ENCODE assay signal across 8 mouse cellular contexts in genomic region chr2:148406971-148407869, GRCm38 (mm10). TPM values are rescaled to one million over a fixed set of nuclear protein-coding genes. Genes with fewer than 3 reads are reported as not detected.
A peak's percentile ranks its signal among the peaks of the same experiment; 100 is the strongest.
DNase-seq lines count a peak whose midpoint lies in the region; ATAC-seq lines count a peak whose summit lies in the region.

No protein-coding gene starts in this region.

- ATAC-seq in forebrain, embryonic 16.5 days: peak; percentile 39
- peak; percentile 59 for ATAC-seq in hindbrain, embryonic 15.5 days (ENCODE audit: low FRiP score, low read depth)
- ATAC-seq in liver, embryonic 15.5 days (ENCODE audit: insufficient read depth): peak; percentile 19; the same call in 1 of the 2 replicates
- peak; percentile 46 for ATAC-seq in neural tube, embryonic 11.5 days (ENCODE audit: insufficient read depth, low FRiP score, low TSS enrichment)

- peaks cover 30% of the 10 kb centered on the region for H3K27me3 ChIP-seq in forebrain, embryonic 16.5 days (replicated peaks; ENCODE audit: control insufficient read depth, insufficient read depth, low read length)
- peaks cover 58% of the 10 kb centered on the region for H3K27me3 ChIP-seq in hindbrain, embryonic 15.5 days
- H3K27me3 ChIP-seq in liver, embryonic 15.5 days: peaks cover 36% of the 10 kb centered on the region
- peaks cover 34% of the 10 kb centered on the region for H3K27me3 ChIP-seq in neural tube, embryonic 11.5 days (ENCODE audit: control insufficient read depth, insufficient read depth, low read length)

- H3K4me3 ChIP-seq in forebrain, embryonic 16.5 days (replicated peaks; ENCODE audit: low read length): peak overlapping the region; percentile 38
- H3K4me3 ChIP-seq in hindbrain, embryonic 15.5 days: peak overlapping the region; percentile 41
- peak overlapping the region; percentile 43 for H3K4me3 ChIP-seq in liver, embryonic 15.5 days (replicated peaks)
- peak overlapping the region; percentile 33 for H3K4me3 ChIP-seq in neural tube, embryonic 11.5 days (ENCODE audit: low read depth, low read length)

- DNase-seq in 3134 (ENCODE audit: extremely low read depth, insufficient read length, low spot score): peak; percentile 79
- peak; percentile 33 to 47 for DNase-seq in adrenal gland, adult 18-20 months (ENCODE audit: low spot score in 2 of 2)
- DNase-seq in neural tube, embryonic 11.5 days (ENCODE audit: low spot score): peak; percentile 40
- no peak for DNase-seq in cerebellum, adult 11 months
- no peak for DNase-seq in frontal cortex, postnatal 36 days (ENCODE audit: low spot score in 2 of 2)

- 4% methylated on average over 55 of the region's 55 CpGs for WGBS in forebrain, embryonic 16.5 days
- WGBS in hindbrain, embryonic 15.5 days: 5% methylated on average over 55 of the region's 55 CpGs
- 3% methylated on average over 55 of the region's 55 CpGs for WGBS in liver, embryonic 15.5 days (ENCODE audit: insufficient replicate concordance)
- WGBS in neural tube, embryonic 11.5 days: 5% methylated on average over 55 of the region's 55 CpGs

- H3K4me2 ChIP-seq in forebrain, embryonic 16.5 days (ENCODE audit: low read length): peak overlapping the region; percentile 49
- peak overlapping the region; percentile 60 for H3K4me2 ChIP-seq in hindbrain, embryonic 15.5 days
- peak overlapping the region; percentile 61 for H3K4me2 ChIP-seq in liver, embryonic 15.5 days
- peak overlapping the region; percentile 61 for H3K4me2 ChIP-seq in neural tube, embryonic 11.5 days (ENCODE audit: low read depth)

- H3K4me1 ChIP-seq in forebrain, embryonic 16.5 days (replicated peaks; ENCODE audit: control insufficient read depth, insufficient read depth, low read length): peaks cover 23% of the 10 kb centered on the region
- peaks cover 29% of the 10 kb centered on the region for H3K4me1 ChIP-seq in hindbrain, embryonic 15.5 days (replicated peaks)
- H3K4me1 ChIP-seq in liver, embryonic 15.5 days (replicated peaks): peaks cover 24% of the 10 kb centered on the region
- peaks cover 17% of the 10 kb centered on the region for H3K4me1 ChIP-seq in neural tube, embryonic 11.5 days (ENCODE audit: control insufficient read depth, insufficient read depth, low read length)

- H3K27ac ChIP-seq in forebrain, embryonic 16.5 days (ENCODE audit: low read length): no peak overlapping the region
- no peak overlapping the region for H3K27ac ChIP-seq in hindbrain, embryonic 15.5 days (replicated peaks)
- 0 out of 2 replicates have a peak overlapping the region, but pooled peaks have one; percentile 24 for H3K27ac ChIP-seq in liver, embryonic 15.5 days (replicated peaks)
- no peak overlapping the region for H3K27ac ChIP-seq in neural tube, embryonic 11.5 days (ENCODE audit: low read depth, low read length)

- H3K9ac ChIP-seq in forebrain, embryonic 16.5 days (replicated peaks; ENCODE audit: low read depth, low read length): peak overlapping the region; percentile 30
- 0 out of 2 replicates have a peak overlapping the region, but pooled peaks have one; percentile 36 for H3K9ac ChIP-seq in hindbrain, embryonic 15.5 days
- peak overlapping the region; percentile 21; the same call in 1 of the 2 replicates for H3K9ac ChIP-seq in liver, embryonic 15.5 days
- H3K9ac ChIP-seq in neural tube, embryonic 11.5 days (ENCODE audit: low read length): peak overlapping the region; percentile 35; the same call in 1 of the 2 replicates

- no peaks in the 10 kb centered on the region for H3K9me3 ChIP-seq in forebrain, embryonic 16.5 days (ENCODE audit: control insufficient read depth, low read length)
- H3K9me3 ChIP-seq in hindbrain, embryonic 15.5 days: no peaks in the 10 kb centered on the region
- no peaks in the 10 kb centered on the region for H3K9me3 ChIP-seq in liver, embryonic 15.5 days (replicated peaks)
- no peaks in the 10 kb centered on the region for H3K9me3 ChIP-seq in neural tube, embryonic 11.5 days (ENCODE audit: control insufficient read depth, low read length)

- no peaks in the 10 kb centered on the region for H3K36me3 ChIP-seq in forebrain, embryonic 16.5 days (ENCODE audit: control insufficient read depth, insufficient read depth)
- H3K36me3 ChIP-seq in hindbrain, embryonic 15.5 days: no peaks in the 10 kb centered on the region
- H3K36me3 ChIP-seq in liver, embryonic 15.5 days (replicated peaks): no peaks in the 10 kb centered on the region
- no peaks in the 10 kb centered on the region for H3K36me3 ChIP-seq in neural tube, embryonic 11.5 days (ENCODE audit: control insufficient read depth, insufficient read depth, low read length)

RNA-seq across cellular contexts. Expression of gene Thbd, which starts 0.8 kb away (rescaled TPM):
- total RNA-seq in adrenal gland, adult 18-20 months (2021): 10 to 100 TPM; 31.2 to 46.2 TPM
- polyA plus RNA-seq in forebrain, embryonic 16.5 days (2015; fragmentation: Nextera tagmentation; extraction: Ambion mirVana): 7.3 and 10.4 TPM in 2 replicates
- polyA plus RNA-seq in hindbrain, embryonic 15.5 days (2015; fragmentation: Nextera tagmentation; extraction: Ambion mirVana): 9.0 and 14.4 TPM in 2 replicates
- polyA plus RNA-seq in liver, embryonic 15.5 days (2015; fragmentation: Nextera tagmentation; extraction: Ambion mirVana): 1.3 and 1.7 TPM in 2 replicates
- polyA plus RNA-seq in neural tube, embryonic 11.5 days (2014; fragmentation: Nextera tagmentation; extraction: Ambion mirVana): 5.9 and 6.4 TPM in 2 replicates

RNA-seq across cellular contexts. Expression of gene Sstr4, which starts 12.1 kb away (rescaled TPM):
- total RNA-seq in adrenal gland, adult 18-20 months (2021): under 1 TPM in 1 of 2 experiments, not detected in 1; 0.35 TPM
- polyA plus RNA-seq in forebrain, embryonic 16.5 days (2015; fragmentation: Nextera tagmentation; extraction: Ambion mirVana): 1.6 and 2.1 TPM in 2 replicates
- 3.9 and 4.4 TPM in 2 replicates for polyA plus RNA-seq in hindbrain, embryonic 15.5 days (2015; fragmentation: Nextera tagmentation; extraction: Ambion mirVana)
- polyA plus RNA-seq in liver, embryonic 15.5 days (2015; fragmentation: Nextera tagmentation; extraction: Ambion mirVana): not detected in 2 replicates
- 0.34 and 0.80 TPM in 2 replicates for polyA plus RNA-seq in neural tube, embryonic 11.5 days (2014; fragmentation: Nextera tagmentation; extraction: Ambion mirVana)

RNA-seq across cellular contexts. Expression of gene Cd93, which starts 36.1 kb away (rescaled TPM):
- total RNA-seq in adrenal gland, adult 18-20 months (2021): 10 to 100 TPM; 17.0 to 30.3 TPM
- 7.4 and 7.5 TPM in 2 replicates for polyA plus RNA-seq in forebrain, embryonic 16.5 days (2015; fragmentation: Nextera tagmentation; extraction: Ambion mirVana)
- polyA plus RNA-seq in hindbrain, embryonic 15.5 days (2015; fragmentation: Nextera tagmentation; extraction: Ambion mirVana): 8.0 and 8.8 TPM in 2 replicates
- polyA plus RNA-seq in liver, embryonic 15.5 days (2015; fragmentation: Nextera tagmentation; extraction: Ambion mirVana): 1.9 and 2.2 TPM in 2 replicates
- 6.4 and 7.1 TPM in 2 replicates for polyA plus RNA-seq in neural tube, embryonic 11.5 days (2014; fragmentation: Nextera tagmentation; extraction: Ambion mirVana)

Comparison
In these comparisons a context has a peak if more than half of its experiments do, and no peak if none do; other contexts are left out.
1. DNase-seq: peak in 3134 (single experiment), adrenal gland, adult 18-20 months (2 of 2) and neural tube, embryonic 11.5 days (single experiment); none in cerebellum, adult 11 months (single experiment) and frontal cortex, postnatal 36 days (0 of 2).
2. Peak in every context shown above with its lines, with median percentiles within 50 percentile points of each other: ATAC-seq, H3K4me2 ChIP-seq, H3K4me3 ChIP-seq and H3K9ac ChIP-seq.